Mouse (Mus musculus): ENCODE results near the gene Sdk1.

The Sdk1 gene

DNA sequence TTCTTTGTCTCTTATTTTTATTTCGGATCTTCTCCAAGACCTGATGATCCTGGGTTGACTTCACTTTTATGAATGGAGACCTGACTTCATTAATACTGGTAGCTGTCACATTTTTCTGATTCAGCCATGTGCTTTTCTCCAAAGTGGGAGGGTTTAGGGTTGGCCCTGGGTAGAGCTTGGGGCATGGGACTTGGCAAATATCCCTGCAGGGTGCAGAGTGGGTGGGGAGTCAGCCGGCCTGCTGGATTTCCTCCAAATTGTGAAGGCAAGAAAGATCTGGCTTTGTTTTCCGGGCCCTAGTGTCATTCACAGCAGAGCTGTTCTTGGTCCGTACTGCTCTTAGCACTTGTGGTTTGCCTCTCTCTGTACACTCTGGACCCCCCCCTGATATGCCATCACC lies 103.1 kb downstream of the Sdk1 start:
- DNase-seq (ENCODE audit: low spot score), result no peak

DNA sequence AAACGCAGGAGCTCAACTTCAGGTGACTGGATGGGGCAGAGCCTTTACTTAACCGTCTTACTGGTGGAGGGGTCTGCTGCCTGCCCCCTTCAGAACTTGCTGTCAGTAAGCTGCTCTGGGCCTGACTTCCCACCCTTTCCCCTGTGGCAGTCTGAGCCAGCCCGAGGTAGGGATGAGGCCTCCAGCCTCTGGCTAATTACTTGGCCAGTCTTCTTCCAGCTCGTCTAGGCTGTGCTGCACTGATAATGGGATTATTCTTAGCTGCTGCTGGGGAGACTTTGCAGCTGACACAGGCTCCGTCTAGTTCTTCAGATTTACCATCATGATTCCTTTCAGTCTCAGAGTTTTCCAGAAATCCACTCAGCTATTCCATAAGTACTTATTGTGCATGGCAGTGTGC lies 104.2 kb downstream of the Sdk1 start:
- no peak for DNase-seq (ENCODE audit: low spot score)

DNA sequence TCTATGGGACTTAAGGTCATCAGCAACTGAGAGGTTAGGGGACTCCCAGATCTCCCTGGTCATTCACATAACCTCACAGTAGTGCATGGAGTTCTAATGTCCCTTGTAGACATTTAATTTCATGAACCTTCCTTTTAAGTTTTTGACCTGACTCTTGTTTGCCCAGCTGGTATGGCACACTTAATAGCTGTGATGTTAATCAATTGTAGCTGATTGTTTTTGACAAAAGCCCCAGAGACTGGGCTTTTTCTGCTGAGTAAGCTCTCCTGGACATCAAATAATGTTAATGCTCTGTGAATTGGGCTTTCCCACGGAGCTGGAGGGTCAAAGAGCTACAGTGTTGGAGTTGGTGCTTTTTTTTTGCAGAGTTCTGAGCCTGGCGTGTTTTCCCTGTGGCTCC lies 121.4 kb downstream of the Sdk1 start:
- no peak for DNase-seq (ENCODE audit: low spot score)

DNA sequence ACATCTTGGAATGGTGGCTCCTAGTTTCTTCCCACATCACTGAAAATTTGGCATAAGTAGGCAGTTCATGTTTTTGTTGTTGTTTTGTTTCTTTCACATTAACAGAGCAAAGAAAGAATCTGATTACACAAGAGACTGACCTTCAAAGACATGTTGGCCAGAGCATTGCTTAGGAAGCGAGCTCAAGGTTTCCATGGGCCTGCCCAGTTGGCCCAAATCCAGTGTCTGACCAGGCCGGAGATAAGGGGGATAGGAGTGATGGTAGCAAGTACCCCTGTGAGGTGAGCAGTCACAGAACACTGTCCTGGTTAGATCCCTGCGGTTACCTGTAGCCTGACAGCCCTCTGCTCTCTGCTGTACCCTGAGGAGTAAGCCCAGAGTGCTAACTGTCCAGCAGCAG lies 122.7 kb downstream of the Sdk1 start:
- no peak for DNase-seq (ENCODE audit: low spot score)

DNA sequence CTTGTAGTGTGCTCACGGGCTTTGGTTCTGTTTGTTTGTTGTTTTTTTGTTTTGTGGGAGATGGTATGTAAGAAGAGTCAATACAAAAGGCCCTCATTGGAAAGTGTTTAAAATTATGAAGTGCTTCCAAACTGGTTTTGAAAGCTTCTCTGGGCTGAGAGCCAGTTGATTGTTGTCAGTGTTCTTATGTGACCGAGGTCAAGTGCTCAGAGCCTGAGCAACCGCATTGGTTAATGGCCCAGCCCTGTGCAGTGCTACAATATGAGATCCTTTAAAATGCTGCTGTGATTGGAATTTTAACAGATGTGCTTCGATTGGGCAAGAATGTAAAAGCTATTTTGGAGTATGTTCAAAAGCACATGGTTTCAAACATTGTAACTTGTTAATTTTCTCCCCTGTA lies 127.3 kb downstream of the Sdk1 start:
- DNase-seq (ENCODE audit: low spot score), result no peak

DNA sequence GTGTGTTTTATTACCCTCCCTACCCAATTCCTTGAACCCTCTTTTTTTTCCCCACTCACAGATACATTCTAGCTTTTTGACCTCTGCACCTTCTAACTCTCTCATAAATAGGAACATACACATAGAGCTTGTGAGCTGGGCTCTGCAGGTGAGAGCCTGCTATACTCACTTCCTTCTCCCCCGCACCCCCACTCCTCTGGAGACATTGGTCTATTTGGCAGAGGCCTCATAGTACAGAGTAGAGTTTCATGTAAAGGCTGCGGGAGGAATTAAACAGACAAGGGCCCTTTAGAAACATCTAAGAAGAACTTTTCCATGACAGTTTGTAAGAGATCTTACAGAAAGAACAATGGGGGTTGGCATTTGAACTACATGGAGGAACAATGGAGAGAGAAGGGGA lies 133.5 kb downstream of the Sdk1 start:
- DNase-seq (ENCODE audit: low spot score), result no peak

DNA sequence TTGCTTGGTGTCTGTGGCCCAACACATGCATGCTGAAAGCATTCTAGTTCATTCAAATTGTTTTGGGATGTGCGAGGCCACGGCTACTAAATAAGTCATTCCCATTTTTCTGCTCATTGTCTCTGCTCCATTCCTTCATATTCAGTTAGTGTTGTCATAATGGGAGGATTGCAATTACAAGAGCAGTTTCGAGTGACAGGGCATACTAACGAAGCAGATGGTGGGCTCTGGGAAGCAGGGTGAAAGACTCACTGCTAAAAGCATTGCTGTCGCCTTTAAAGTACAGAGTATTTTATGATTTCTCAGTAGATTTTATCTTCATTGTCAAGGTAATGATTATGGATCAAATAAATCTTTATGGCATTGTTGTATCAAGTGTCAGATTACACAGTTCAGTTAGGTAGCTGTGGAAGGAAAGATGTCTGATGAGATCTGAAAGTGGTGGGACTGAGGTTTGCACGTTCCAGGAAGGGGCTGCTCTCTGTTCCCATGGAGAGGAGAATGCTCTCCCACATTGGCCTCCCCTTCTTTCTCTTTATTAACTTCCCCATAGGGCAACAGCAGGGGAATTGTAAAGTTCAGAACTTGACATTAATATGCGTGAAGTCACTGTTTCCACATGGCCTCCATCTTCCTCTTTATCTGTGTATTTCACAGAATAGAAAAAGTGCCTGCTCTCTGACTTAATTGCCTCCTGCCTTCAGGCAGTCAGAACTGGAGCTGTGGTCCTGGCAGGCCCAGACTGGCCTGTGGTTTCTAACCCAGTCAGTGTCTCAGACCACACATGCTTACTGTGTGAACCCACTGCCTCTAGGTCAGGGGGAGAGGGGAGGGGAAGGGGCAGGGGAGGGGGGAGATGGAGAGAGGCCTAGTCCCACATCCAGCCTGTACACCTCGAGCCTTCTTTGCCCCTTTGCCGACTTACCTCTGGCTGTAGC lies 138.8 kb downstream of the Sdk1 start:
- DNase-seq (ENCODE audit: low spot score), result no peak

DNA sequence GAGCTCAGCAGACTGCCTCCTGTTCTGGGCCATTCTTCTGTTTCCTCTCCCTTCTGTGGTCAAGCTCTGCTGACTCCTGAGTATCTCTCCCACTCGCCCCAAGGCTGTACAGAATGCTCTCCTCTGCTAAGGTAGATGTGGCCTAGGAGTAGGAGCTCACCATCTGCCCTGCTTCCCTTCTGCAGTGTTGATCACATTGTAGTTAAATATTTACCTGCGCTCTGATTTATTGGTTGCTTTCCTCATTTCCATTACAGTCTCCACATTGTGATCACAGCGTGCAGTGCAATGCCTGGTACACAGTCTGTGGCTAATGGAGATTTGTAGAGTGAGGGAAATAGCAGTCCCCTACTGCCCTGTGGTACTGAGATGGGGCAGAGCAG lies 139.5 kb downstream of the Sdk1 start:
- no peak for DNase-seq (ENCODE audit: low spot score)

DNA sequence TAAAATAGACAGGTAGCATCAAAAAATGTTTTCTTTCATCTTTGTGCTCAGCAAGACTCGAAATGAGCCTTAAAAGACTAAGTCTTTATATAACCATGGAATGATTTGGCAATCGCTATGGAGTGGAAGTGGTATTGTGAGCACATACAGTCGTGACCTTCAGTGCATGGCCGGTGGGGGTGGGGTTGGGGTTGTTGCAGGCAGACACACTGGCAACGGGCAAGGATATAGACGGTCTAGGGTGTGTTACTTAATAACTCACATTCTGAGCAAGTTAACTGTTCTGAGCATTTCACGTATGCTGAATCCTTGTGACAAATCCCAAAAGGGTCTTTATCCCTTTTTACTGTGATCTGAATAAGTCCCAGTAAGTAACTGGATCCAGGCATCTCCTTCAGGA lies 140.3 kb downstream of the Sdk1 start:
- no peak for DNase-seq (ENCODE audit: low spot score)

DNA sequence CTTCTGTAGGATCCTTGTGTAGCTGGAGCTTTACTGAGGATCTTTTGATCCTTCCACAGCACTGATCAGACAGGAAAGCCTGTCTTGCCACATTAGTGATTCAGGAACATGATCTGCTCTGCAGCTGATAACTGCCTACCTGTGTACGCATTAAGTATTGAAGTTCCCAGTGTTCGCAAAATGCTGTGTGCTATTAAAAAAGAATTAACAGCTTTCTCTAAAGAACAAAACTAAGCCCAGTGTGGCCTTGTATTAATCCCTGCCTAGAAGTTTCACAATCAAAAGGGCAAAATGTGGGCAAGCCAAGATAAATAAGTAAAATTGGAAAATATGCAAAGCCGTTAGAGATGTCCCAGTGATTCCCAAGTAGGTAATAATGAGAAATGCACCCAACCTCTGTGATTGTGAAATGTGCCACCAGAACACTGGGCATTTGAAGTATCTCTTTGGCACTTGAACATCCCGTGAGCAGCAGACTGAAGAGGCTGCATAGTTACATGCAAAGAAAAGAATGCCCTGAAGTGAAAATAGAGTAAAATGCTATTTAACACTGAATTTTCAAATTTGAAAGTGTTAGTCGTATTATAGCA lies 141.1 kb downstream of the Sdk1 start:
- no peak for DNase-seq (ENCODE audit: low spot score)

DNA sequence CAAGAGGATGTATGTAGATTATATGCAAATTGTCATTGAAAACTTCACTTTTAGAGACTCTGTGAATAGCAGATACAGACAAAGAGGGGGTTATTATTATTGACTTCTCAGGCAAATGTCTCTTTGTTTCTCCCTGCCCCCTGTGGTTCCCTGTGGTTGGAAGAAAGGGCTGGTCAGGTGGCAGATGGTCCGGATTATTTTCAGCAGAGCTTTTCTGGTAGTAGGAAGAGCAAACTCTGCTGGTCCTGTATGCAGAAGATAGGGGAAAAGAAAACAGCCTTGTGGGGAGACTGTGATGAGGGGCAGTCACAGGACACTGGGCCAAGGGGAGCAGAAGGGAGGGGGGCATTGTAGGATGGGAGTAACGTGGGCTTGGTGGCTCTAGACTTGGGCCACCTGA lies 147.2 kb downstream of the Sdk1 start:
- DNase-seq (ENCODE audit: low spot score), result no peak

DNA sequence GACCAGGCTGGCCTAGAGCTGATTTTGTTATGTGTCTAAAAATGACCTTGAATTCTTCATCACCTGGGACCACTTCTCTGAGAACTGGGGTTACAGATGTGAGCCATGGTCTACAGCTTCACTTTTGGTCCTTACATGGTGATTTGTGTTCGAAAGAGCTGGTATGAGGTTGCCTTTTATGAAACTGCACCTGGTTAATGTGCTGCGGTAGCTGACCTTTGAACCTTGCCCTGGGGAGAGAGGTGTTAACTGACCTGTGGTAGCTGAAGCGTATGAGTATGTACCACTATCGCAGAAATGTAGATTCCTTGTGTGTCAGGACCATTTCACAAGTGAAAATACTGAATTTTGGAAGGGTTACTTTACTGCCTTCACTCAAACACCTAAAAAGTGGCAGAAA lies 149.3 kb downstream of the Sdk1 start:
- DNase-seq (ENCODE audit: low spot score), result no peak

DNA sequence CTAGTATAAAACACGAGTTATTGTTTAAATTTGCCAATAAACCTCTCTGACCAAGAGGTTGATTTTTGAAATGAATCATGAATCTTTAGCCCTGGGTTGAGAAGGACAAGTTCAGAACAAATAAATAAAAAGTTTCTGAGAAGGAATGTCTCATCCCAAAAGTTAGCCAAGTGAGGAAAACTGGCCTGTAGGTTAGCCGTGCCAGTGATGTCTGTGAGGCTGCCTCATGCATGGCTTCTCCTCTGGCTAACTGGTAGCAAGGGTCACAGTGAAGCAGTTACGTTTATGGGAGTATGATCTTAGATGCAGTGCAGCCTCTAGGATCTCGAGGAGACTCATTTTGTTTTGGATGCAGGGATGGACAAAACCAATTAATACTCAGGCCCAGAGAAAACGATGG lies 149.9 kb downstream of the Sdk1 start:
- DNase-seq (ENCODE audit: low spot score), result no peak

DNA sequence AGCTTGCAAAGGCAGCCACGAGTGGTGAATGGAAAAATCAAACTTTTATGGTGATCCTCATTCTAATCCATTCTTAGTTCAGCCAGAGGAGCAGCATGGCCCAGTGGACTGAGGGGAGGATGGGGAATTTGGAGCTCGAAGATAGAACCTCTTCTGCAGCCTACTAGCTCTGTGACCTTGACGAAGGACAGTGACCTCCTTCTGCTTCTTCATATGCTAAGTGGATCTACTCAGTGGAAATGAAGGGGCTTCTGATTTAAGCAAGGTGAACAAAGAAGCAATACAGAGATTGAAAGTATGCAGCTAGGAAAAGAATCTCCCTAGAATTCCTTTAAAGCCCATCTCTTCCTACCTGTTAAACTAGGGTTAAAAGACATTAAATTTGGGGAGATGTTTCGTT lies 152.6 kb downstream of the Sdk1 start:
- DNase-seq (ENCODE audit: low spot score), result no peak

DNA sequence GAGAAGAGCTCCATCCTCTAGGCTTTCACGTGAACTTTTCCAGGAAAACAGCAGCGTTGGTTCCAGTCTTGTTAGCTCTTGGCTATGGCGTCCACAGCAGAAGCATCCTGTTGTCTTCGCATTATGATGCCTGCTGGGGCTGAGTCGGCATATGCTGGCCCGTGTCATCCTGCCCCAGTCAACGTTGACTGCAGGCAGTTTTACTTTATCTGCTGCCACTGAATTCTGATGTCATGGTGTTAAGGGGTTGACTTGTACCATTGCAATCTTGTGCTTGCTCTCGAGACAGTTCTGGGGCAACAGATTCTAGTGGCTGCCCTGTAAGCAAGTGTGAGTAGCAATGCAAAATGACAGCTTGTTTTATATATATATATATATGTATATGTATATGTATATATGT lies 153.3 kb downstream of the Sdk1 start:
- no peak for DNase-seq (ENCODE audit: low spot score)

DNA sequence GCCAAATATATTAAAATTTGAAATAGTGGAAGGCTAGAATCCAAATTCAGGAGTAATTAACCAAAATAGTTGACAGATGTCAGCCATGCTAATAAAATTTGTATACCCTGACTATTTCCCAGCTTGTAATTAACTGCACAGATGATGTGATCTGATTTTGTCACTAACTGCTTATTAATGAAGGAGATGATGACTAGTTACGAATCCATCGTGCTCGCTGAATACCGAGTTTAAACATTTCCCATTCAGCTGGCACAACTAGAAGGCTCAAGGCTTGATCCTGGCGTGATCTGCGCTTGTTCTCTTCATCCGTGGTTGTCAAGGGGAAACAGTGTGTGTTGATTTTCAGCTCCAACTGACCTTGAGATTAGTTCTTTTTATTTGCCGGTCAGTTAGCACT lies 162.5 kb downstream of the Sdk1 start:
- DNase-seq (ENCODE audit: low spot score), result no peak

DNA sequence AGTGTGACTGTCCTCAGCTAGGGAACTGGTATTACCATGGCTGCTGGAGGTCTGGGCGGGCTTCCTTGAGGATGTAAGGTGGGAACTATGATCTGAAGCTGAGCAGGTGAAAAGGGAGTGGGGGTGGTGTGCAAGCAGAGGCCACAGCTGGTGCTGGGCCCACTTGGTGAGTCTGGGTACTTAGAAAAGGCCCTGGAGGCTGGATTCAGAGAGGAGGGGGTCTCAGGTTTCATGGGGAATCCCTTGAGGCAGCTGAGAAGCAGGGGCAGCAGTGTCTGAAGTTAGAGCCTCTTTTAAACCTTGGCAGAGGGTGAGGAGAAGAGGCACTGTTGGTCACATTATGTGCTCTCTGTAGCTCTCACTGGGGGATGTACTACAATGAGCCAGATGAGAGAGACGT lies 163.4 kb downstream of the Sdk1 start:
- no peak for DNase-seq (ENCODE audit: low spot score)

DNA sequence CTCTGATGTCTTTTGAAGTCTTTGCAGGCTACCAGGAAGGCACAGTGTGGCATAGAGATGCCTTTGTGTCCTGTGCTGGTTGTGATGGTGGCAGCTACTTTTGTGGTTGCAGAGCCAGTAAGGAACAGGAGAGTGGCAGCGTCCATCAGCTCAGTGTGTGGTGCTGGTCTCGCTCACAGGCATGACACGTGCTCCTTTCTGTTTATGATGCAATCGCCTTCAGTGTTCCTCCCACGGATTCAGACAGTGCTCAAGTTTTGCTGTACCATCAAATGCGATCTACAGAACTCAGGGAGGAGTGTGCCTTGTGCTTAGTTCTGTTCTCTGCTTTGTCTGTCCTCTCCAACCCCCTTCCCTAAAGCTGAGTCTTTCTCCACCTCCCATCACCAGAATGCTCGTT lies 165.6 kb downstream of the Sdk1 start:
- no peak for DNase-seq (ENCODE audit: low spot score)

DNA sequence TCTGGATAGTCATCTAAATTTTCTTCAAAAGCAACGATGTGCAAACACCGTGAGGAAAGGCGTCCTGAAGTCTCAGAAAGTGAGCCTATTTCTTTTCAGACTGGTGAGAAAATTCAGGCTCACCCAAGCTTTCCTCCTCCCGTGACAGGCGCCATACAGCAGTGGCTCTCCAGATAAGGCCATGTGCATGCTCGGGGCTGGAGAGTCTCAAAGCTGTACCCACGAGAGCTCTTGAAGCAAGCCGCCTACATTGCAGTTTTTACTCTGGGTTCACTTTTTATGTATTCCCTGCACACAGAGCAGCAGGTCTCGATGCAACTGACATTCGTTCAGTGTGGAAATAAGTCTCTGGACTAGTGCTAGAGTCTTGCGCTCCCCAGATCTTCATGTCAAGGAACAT lies 171.7 kb downstream of the Sdk1 start:
- no peak for DNase-seq (ENCODE audit: low spot score)

DNA sequence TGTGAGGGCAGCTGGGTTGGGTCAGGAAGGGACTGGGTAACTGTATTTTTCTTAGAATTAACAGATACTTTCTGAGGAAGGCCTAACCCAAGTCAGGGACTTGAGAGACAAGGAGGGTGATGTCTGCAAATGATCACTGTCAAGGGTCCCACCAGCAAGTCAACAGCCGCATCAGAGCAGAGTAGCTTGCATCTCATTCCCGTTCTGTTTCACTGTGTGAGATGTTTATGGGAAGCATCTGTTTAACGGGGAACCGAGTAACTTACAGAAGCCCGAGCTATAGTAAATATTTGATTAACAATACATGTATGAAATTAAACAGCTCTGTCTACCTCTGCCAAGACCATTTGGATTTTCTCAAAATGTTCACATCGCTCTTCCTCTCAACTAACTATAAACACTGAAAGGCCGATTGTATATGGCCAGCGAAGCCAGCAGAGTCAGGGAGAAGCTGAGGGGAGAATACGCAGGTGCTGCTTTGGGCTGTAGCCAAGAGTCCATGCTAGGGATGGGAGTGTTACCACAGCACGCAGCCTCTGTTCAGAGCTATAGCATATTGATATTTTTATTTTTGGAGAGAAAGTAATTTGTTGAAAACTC lies 174.5 kb downstream of the Sdk1 start:
- DNase-seq (ENCODE audit: low spot score), result no peak

DNA sequence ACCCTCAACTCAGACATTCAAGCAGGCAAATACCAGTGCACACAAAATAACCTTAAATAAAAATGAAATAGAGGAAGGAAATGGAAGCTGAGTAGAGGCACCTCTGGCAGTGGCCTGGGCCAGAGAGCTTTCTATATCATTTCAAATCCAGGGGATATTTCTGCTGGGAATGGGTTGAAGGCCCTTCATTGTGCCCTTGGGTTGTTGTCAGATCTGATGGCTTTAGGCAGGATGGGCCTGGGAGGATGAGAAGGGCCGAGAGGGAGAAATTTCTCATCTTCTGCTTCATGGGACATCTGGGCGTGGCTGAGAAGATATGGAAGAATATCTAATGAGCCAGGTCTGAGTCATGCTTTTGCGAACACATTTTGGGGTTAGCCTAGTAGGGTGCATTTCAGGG lies 186.8 kb downstream of the Sdk1 start:
- DNase-seq (ENCODE audit: low spot score), result no peak

DNA sequence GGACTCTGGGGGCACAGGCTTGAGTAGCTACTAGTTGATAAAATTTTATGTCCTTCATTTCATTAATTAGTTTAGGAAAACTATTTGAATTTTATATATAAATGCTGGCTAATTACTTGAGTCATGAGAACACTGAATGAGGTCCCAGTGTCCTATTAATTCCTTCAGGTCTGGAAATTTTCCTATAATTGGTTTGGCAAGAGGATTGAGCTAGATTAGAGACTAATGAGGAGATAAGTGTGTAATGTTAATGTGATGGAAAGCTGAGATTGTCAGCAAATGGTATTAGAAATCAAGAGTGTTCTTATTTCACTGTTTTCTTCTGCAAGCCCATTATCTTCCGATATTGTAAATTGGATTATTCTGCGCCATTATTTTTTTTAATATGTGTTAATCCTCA lies 192.0 kb downstream of the Sdk1 start:
- no peak for DNase-seq (ENCODE audit: low spot score)

DNA sequence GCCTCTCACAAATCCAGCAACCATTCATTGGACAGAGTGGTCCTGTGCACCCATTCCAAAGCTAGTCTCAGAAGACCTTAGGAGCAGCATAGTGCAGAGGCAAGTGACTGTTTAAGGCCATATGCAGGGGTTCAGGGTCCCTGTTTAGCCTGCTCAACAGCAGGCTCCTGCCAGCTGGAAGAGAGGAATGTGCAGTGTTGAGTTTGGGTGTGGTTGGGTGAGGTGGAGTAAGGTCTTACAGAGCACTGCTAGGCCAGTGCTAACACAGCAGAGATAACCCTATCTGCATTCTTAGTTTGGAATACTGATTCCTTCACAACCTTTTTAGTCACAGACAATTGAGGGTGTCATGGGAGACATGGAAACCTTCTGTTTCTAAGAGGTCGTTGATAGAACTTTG lies 206.0 kb downstream of the Sdk1 start:
- DNase-seq (ENCODE audit: low spot score), result no peak

DNA sequence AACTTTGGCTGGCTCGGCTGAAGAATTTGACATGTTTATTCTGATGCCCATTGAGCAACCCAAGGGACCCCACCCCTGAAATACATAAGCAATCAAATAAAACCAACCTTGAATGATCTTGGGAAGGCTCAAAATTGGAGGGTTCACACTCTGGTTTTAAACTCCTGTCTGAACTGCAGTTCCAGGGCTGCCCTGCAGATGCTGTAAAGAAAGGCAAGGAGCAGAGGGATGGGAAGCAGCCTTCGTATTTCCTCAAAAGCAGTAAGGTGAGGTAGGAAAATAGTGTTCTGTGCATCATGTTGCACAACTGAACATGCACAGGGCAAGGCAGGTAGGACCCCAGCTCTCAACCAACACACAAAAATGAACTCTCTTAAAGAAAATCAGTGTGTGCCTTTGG lies 222.1 kb downstream of the Sdk1 start:
- DNase-seq (ENCODE audit: low spot score), result no peak

Measured in urinary bladder, postnatal 10 days (tissue).